Mouse (Mus musculus) thymus, postnatal 4 days (tissue): Measurements from ENCODE around the gene Iqschfp.
A peak's percentile ranks its signal among the peaks of the same experiment; 100 is the strongest.

Experiments used
- DNase-seq: peaks from one replicate; pipeline ENCODE4 v3.0.0; 2021

Gene Iqschfp

GRCm38 (mm10) chr3:67892026-67892705, at the start of gene Iqschfp, which contains the start of gene Iqcj:
Iqschfp (plus strand) TSS chr3:67892232.
Iqcj (plus strand) TSS chr3:67892220.
- DNase-seq = no peak

- DNase-seq = no peak
Measured at GRCm38 (mm10) chr3:67852397-67852796, 39.6 kb upstream of the Iqschfp start.

- no peak for DNase-seq
Measured at GRCm38 (mm10) chr3:67861524-67861923, 30.5 kb upstream of the Iqschfp start.

- DNase-seq = no peak
Measured at GRCm38 (mm10) chr3:67867420-67868065, 24.5 kb upstream of the Iqschfp start.

- no peak for DNase-seq
Measured at GRCm38 (mm10) chr3:67869424-67869823, 22.6 kb upstream of the Iqschfp start.

- no peak for DNase-seq
Measured at GRCm38 (mm10) chr3:67877253-67877652, 14.8 kb upstream of the Iqschfp start.

GRCm38 (mm10) chr3:67884335-67884734, 7.7 kb upstream of the Iqschfp start:
- DNase-seq = no peak

GRCm38 (mm10) chr3:67886176-67886575, 5.9 kb upstream of the Iqschfp start:
- no peak for DNase-seq

DNA sequence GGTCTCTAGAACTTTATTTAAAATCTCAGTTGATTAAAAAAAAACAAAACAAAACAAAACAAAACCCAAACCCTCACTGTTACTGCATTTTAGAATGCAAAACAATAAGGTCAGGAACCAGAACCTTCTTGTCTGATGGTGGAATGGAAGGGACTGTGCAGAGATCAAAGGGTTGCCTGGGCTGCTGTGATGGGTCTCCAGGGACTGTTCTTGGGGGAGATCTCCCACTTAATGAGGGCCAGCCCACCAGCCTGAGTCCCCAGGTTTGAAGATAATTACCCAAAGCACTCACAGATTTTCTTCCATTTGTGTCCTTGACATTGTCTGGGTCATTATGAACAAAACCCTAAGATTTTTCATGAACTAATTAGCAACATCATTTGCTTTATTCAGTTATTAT, 4.8 kb upstream of the Iqschfp start:
- DNase-seq = no peak

GRCm38 (mm10) chr3:67892768-67893167, 736 bp downstream of the Iqschfp start:
- no peak for DNase-seq

- DNase-seq = no peak
Measured at GRCm38 (mm10) chr3:67902517-67902916, 10.5 kb downstream of the Iqschfp start.

GRCm38 (mm10) chr3:67908586-67908985, 16.6 kb downstream of the Iqschfp start:
- DNase-seq = no peak

DNA sequence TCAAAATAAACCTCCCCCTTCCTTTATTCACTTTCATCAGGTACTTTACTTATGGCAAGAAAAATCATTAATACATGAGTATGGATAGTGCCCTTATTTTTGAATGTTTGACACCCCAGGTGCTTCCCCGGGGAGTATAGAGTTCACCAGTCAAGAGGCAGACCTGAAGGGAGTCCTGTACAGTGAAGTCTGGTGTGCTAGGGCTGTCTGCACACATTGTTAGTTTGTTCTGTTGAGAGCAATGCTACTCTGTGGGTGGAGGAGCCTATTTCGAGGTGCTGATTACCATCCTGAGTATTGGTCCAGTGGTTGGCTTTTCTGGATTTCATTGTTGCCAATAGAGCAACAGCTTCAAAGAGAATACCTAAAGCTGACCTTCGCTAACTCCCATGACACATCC, 26.1 kb downstream of the Iqschfp start:
- DNase-seq = no peak

GRCm38 (mm10) chr3:67918634-67919259, 26.7 kb downstream of the Iqschfp start:
- peak; percentile 23 for DNase-seq

- no peak for DNase-seq
Measured at GRCm38 (mm10) chr3:67923095-67923494, 31.1 kb downstream of the Iqschfp start.

- DNase-seq = no peak
Measured at GRCm38 (mm10) chr3:67925453-67925852, 33.4 kb downstream of the Iqschfp start.

DNA sequence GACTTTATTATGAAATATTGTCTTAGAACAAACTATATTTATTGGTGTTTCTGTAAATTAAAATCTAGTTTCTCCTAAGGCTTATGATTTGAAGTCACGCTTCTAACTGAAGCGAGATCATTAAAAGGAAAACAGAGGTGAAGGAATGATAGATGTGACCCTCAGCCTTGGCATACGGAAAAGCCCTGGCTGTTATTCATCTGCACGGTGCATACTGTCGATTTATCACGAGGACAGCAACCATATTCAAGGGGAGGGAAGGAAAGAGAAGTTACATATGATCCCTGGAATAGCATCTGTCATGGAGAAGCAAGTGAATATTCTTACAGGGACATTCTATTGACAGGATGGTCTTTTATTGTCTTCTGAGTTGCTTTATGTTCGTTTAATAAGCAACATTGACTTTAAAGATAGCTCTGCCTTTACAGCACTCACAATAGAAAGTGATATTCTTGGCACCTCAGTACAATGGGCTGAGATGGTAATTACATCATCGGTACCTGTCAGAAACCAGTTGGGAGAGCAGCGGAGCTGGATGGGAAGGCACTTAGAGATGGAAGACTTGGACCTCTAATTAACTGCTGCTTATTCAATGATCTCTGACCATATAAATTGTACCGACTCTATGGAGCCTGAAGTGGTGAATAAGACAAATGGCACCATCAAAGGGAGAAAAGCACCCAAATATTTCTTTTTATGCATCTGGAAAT, 38.5 kb downstream of the Iqschfp start:
- DNase-seq = no peak

DNA sequence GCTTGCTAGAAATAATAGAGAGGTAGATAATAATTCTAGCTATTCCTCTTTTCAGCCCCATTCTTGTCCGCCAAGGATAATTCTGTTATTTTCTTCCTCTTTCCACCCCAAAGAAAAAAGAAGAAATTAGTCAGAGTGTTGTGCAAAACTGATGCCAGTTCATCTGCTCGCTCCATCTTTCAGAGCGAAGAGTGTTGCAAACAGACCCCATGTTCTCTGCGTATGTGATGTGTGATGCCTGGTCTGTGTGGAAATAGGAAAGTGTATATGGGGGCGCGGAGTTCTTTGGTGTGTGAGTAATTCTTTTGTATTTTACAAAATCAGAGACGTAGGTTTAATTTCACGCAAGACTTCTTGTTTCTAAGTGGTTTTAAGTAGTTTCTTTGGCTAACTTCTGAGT, 39.1 kb downstream of the Iqschfp start:
- DNase-seq = no peak

GRCm38 (mm10) chr3:67931914-67932313, 39.9 kb downstream of the Iqschfp start:
- peak; percentile 17 for DNase-seq

GRCm38 (mm10) chr3:67935829-67936228, 43.8 kb downstream of the Iqschfp start:
- DNase-seq = no peak

GRCm38 (mm10) chr3:67947000-67947399, 55.0 kb downstream of the Iqschfp start:
- DNase-seq = no peak

- DNase-seq = no peak
Measured at GRCm38 (mm10) chr3:67952517-67952940, 60.5 kb downstream of the Iqschfp start.

- DNase-seq = peak; percentile 71
Measured at GRCm38 (mm10) chr3:67954459-67955065, 62.5 kb downstream of the Iqschfp start.
